Mouse (Mus musculus) stomach, postnatal 0 days (tissue): ENCODE measurements at regions not wholly inside any gene's neighbourhood (a gene's known extent, or its start where the extent isn't known, plus 50 kb on each side); places are given as distances from the start of the nearest gene placed in this dataset.

Experiments
- ATAC-seq: fragments of 200-750 bp; cut with Nextera tagmentation; 2 replicates; pipeline ENCODE4 v1.8.0; 2017; ENCODE audit not compliant: low FRiP score, low TSS enrichment
- DNase-seq: peaks from one replicate; pipeline ENCODE4 v3.0.0-alpha.2; 2016; ENCODE audit warnings: low spot score
- H3K27ac ChIP-seq: fragments of 300-500 bp; sonication (generic); replicated peaks from 2 replicates; pipeline ENCODE4 v1.5.1; 2014; ENCODE audit warnings: mild to moderate bottlenecking, control low read depth
- H3K27me3 ChIP-seq: fragments of 300-500 bp; sonication (generic); 2 replicates; pipeline ENCODE4 v1.6.1; 2014; ENCODE audit warnings: low read length; ENCODE audit not compliant: control insufficient read depth, insufficient read depth
- H3K36me3 ChIP-seq: fragments of 300-500 bp; sonication (generic); 2 replicates; pipeline ENCODE4 v1.6.1; 2014; ENCODE audit warnings: low read length, mixed read lengths; ENCODE audit not compliant: control insufficient read depth, insufficient read depth
- H3K4me1 ChIP-seq: fragments of 300-500 bp; sonication (generic); replicated peaks from 2 replicates; pipeline ENCODE4 v1.6.1; 2014; ENCODE audit warnings: antibody characterized with exemption; ENCODE audit not compliant: control insufficient read depth, insufficient read depth
- H3K4me2 ChIP-seq: fragments of 300-500 bp; sonication (generic); replicated peaks from 2 replicates; pipeline ENCODE4 v1.6.1; 2014; ENCODE audit warnings: low read depth, mild to moderate bottlenecking, control low read depth, moderate library complexity
- H3K4me3 ChIP-seq: fragments of 300-500 bp; sonication (generic); 2 replicates; pipeline ENCODE4 v1.5.1; 2014; ENCODE audit warnings: low read depth, low read length, control low read depth
- H3K9ac ChIP-seq: fragments of 300-500 bp; sonication (generic); 2 replicates; pipeline ENCODE4 v1.6.1; 2014; ENCODE audit warnings: mild to moderate bottlenecking, low read length, control low read depth, mixed read lengths
- H3K9me3 ChIP-seq: fragments of 300-500 bp; sonication (generic); 2 replicates; pipeline ENCODE4 v1.6.1; 2016; ENCODE audit warnings: low read length; ENCODE audit not compliant: control insufficient read depth
- CTCF ChIP-seq: IDR thresholded peaks from 2 replicates; pipeline ENCODE4 v1.5.1; 2016; ENCODE audit warnings: antibody characterized with exemption, low read depth, mild to moderate bottlenecking, moderate library complexity
- EP300 ChIP-seq: optimal IDR thresholded peaks from 2 replicates; pipeline ENCODE3; 2016; ENCODE audit warnings: antibody characterized with exemption
- WGBS: fragments of 180-500 bp; shearing (Covaris S2); extraction: QIAGEN DNeasy Blood & Tissue Kit; methylation state at CpG from one replicate; pipeline ENCODE4 v1.1.7; 2014; 5-methylcytosine and 5-hydroxymethylcytosine counted together

- Histone ChIP-seq H3K4me2 (no peak overlapping the region), H3K9ac (no peak overlapping the region), H3K9me3 (no peaks in the 10 kb centered on the region), H3K4me1 (no peaks in the 10 kb centered on the region), H3K36me3 (no peaks in the 10 kb centered on the region), H3K27ac (no peak overlapping the region), H3K27me3 (no peaks in the 10 kb centered on the region), H3K4me3 (no peak overlapping the region)
- TF ChIP-seq CTCF (no peak), EP300 (no peak)
- WGBS, result 75% methylated on average over 4 of the region's 4 CpGs
- DNase-seq (no peak), ATAC-seq (no peak)
These were observed 608.3 kb downstream of the Hace1 start for GRCm38 (mm10) chr10:46185763-46186458.

GRCm38 (mm10) chr10:46194143-46194542, 616.5 kb downstream of the Hace1 start:
- Histone ChIP-seq H3K9ac (no peak overlapping the region), H3K4me3 (no peak overlapping the region), H3K9me3 (no peaks in the 10 kb centered on the region), H3K4me1 (no peaks in the 10 kb centered on the region), H3K4me2 (no peak overlapping the region), H3K27me3 (no peaks in the 10 kb centered on the region), H3K27ac (no peak overlapping the region), H3K36me3 (no peaks in the 10 kb centered on the region)
- ATAC-seq, result no peak
- TF ChIP-seq EP300 (no peak), CTCF (no peak)
- no peak for DNase-seq

GRCm38 (mm10) chr10:46226837-46227402, 649.3 kb downstream of the Hace1 start:
- no peaks in the 10 kb centered on the region for H3K4me1 ChIP-seq
- H3K27ac ChIP-seq, result no peak overlapping the region
- H3K4me2 ChIP-seq, result no peak overlapping the region
- no peak for ATAC-seq
- no peaks in the 10 kb centered on the region for H3K27me3 ChIP-seq
- 44% methylated on average over 7 of the region's 7 CpGs for WGBS
- no peak overlapping the region for H3K4me3 ChIP-seq
- TF ChIP-seq EP300, result no peak
- no peak for TF ChIP-seq CTCF
- no peaks in the 10 kb centered on the region for H3K36me3 ChIP-seq
- DNase-seq, result no peak
- no peak overlapping the region for H3K9ac ChIP-seq
- no peaks in the 10 kb centered on the region for H3K9me3 ChIP-seq

GRCm38 (mm10) chr10:46229608-46230007, 652.0 kb downstream of the Hace1 start:
- Histone ChIP-seq H3K4me2 (no peak overlapping the region), H3K36me3 (no peaks in the 10 kb centered on the region), H3K27me3 (no peaks in the 10 kb centered on the region), H3K9me3 (no peaks in the 10 kb centered on the region), H3K4me1 (no peaks in the 10 kb centered on the region), H3K9ac (no peak overlapping the region), H3K4me3 (no peak overlapping the region), H3K27ac (no peak overlapping the region)
- 61% methylated on average over 4 of the region's 4 CpGs for WGBS
- ATAC-seq (no peak), DNase-seq (no peak)
- TF ChIP-seq CTCF (no peak), EP300 (no peak)

- H3K27me3 ChIP-seq, result no peaks in the 10 kb centered on the region
- DNase-seq (no peak), ATAC-seq (no peak)
- 41% methylated on average over 2 of the region's 2 CpGs for WGBS
- H3K4me1 ChIP-seq, result no peaks in the 10 kb centered on the region
- no peaks in the 10 kb centered on the region for H3K9me3 ChIP-seq
- no peaks in the 10 kb centered on the region for H3K36me3 ChIP-seq
- no peak overlapping the region for H3K27ac ChIP-seq
- H3K4me2 ChIP-seq, result no peak overlapping the region
- H3K4me3 ChIP-seq, result no peak overlapping the region
- TF ChIP-seq CTCF (peak; percentile 71), EP300 (no peak)
- no peak overlapping the region for H3K9ac ChIP-seq
These were observed 658.0 kb downstream of the Hace1 start for GRCm38 (mm10) chr10:46235581-46235980.

GRCm38 (mm10) chr10:46255575-46255974, 677.9 kb downstream of the Hace1 start:
- Histone ChIP-seq H3K27me3 (no peaks in the 10 kb centered on the region), H3K4me1 (no peaks in the 10 kb centered on the region), H3K4me3 (no peak overlapping the region), H3K9me3 (no peaks in the 10 kb centered on the region), H3K36me3 (no peaks in the 10 kb centered on the region), H3K4me2 (no peak overlapping the region), H3K9ac (no peak overlapping the region), H3K27ac (no peak overlapping the region)
- ATAC-seq, result no peak
- 81% methylated on average over 1 of the region's 1 CpGs for WGBS
- DNase-seq, result no peak
- TF ChIP-seq CTCF, result no peak
